In genomic region chr13:60146994-60147856, GRCm38 (mm10) we compare ENCODE assay signal across 9 mouse cellular contexts. TPM values are rescaled to one million over a fixed set of nuclear protein-coding genes. Genes with fewer than 3 reads are reported as not detected.
DNase-seq lines count a peak whose midpoint lies in the region; ATAC-seq and TF ChIP-seq lines count a peak whose summit lies in the region.
"Had no signal": no experiment of that assay in that cellular context is flagged by ENCODE, and none has a peak within 500 bp of the region (broad histone marks: within the 10 kb centered on the region; RNA-seq: fewer than 3 reads in every experiment).

No protein-coding gene starts in this region.

- no peak overlapping the region for H3K27ac ChIP-seq in heart, embryonic 12.5 days (ENCODE audit: poor library complexity, severe bottlenecking)
- H3K27ac ChIP-seq in embryonic facial prominence, embryonic 10.5 days (replicated peaks): peak overlapping the region; percentile 92
- peak overlapping the region; percentile 41; the same call in 1 of the 2 replicates for H3K27ac ChIP-seq in hindbrain, postnatal 0 days
- H3K27ac ChIP-seq in midbrain, embryonic 16.5 days (ENCODE audit: low read length): 0 out of 2 replicates have a peak overlapping the region, but pooled peaks have one; percentile 30

- DNase-seq in heart, postnatal 25 days (ENCODE audit: low spot score): no peak
- peak; percentile 74 for DNase-seq in embryonic facial prominence, embryonic 10.5 days (ENCODE audit: low spot score)
- DNase-seq in hindbrain, postnatal 0 days (ENCODE audit: low spot score): peak; percentile 62
- no peak for DNase-seq in adipocyte (ENCODE audit: low spot score)
- no peak for DNase-seq in urinary bladder, postnatal 25 days (ENCODE audit: low spot score)
- DNase-seq in spleen, postnatal 14 days (ENCODE audit: low spot score in 2 of 2): no peak

- peak overlapping the region; percentile 45 for H3K4me3 ChIP-seq in heart, embryonic 12.5 days
- peak overlapping the region; percentile 52 for H3K4me3 ChIP-seq in embryonic facial prominence, embryonic 10.5 days
- H3K4me3 ChIP-seq in hindbrain, postnatal 0 days (ENCODE audit: low read length): peak overlapping the region; percentile 27
- peak overlapping the region; percentile 13 for H3K4me3 ChIP-seq in midbrain, embryonic 16.5 days (ENCODE audit: low read depth, low read length)

- peak overlapping the region; percentile 69 for H3K9ac ChIP-seq in heart, embryonic 12.5 days
- peak overlapping the region; percentile 40; the same call in 1 of the 2 replicates for H3K9ac ChIP-seq in hindbrain, postnatal 0 days (replicated peaks; ENCODE audit: low read length)
- H3K9ac ChIP-seq in midbrain, embryonic 16.5 days (ENCODE audit: low read depth, low read length): peak overlapping the region; percentile 40; the same call in 1 of the 2 replicates

- WGBS in heart, embryonic 12.5 days: 4% methylated on average over 21 of the region's 21 CpGs
- WGBS in embryonic facial prominence, embryonic 10.5 days: 1% methylated on average over 21 of the region's 21 CpGs
- WGBS in hindbrain, postnatal 0 days: 2% methylated on average over 21 of the region's 21 CpGs
- 2% methylated on average over 21 of the region's 21 CpGs for WGBS in midbrain, embryonic 16.5 days

- ATAC-seq in heart, embryonic 12.5 days (ENCODE audit: insufficient number of reproducible peaks, low FRiP score): peak; percentile 45; the same call in 1 of the 2 replicates
- ATAC-seq in hindbrain, postnatal 0 days: peak; percentile 77
- peak; percentile 68 for ATAC-seq in midbrain, embryonic 16.5 days

- intact Hi-C loops in heart, postnatal 25 days (cut with DNase I): no loop called here

- peaks cover 9% of the 10 kb centered on the region for H3K4me1 ChIP-seq in heart, embryonic 12.5 days (replicated peaks)
- H3K4me1 ChIP-seq in embryonic facial prominence, embryonic 10.5 days: peaks cover 55% of the 10 kb centered on the region
- 0 out of 2 replicates have a peak, but pooled peaks cover 8% of the 10 kb centered on the region for H3K4me1 ChIP-seq in hindbrain, postnatal 0 days (ENCODE audit: insufficient read depth, low read length)
- peaks cover 15% of the 10 kb centered on the region for H3K4me1 ChIP-seq in midbrain, embryonic 16.5 days (ENCODE audit: control insufficient read depth, insufficient read depth, low read length)

- H3K4me2 ChIP-seq in heart, embryonic 12.5 days: peak overlapping the region; percentile 78
- peak overlapping the region; percentile 57 for H3K4me2 ChIP-seq in hindbrain, postnatal 0 days (ENCODE audit: low read depth, low read length)
- H3K4me2 ChIP-seq in midbrain, embryonic 16.5 days (ENCODE audit: low read length): peak overlapping the region; percentile 47

- H3K36me3 ChIP-seq in heart, embryonic 12.5 days: no peaks in the 10 kb centered on the region
- no peaks in the 10 kb centered on the region for H3K36me3 ChIP-seq in embryonic facial prominence, embryonic 10.5 days (replicated peaks)
- no peaks in the 10 kb centered on the region for H3K36me3 ChIP-seq in hindbrain, postnatal 0 days (ENCODE audit: insufficient read depth, low read length)
- H3K36me3 ChIP-seq in midbrain, embryonic 16.5 days (ENCODE audit: control insufficient read depth, insufficient read depth, low read length): no peaks in the 10 kb centered on the region

- H3K9me3 ChIP-seq in heart, embryonic 12.5 days (replicated peaks): 0 out of 2 replicates have a peak, but pooled peaks cover 2% of the 10 kb centered on the region
- peaks cover 11% of the 10 kb centered on the region for H3K9me3 ChIP-seq in embryonic facial prominence, embryonic 10.5 days
- 0 out of 2 replicates have a peak, but pooled peaks cover 4% of the 10 kb centered on the region for H3K9me3 ChIP-seq in hindbrain, postnatal 0 days (ENCODE audit: low read length)
- H3K9me3 ChIP-seq in midbrain, embryonic 16.5 days (replicated peaks; ENCODE audit: control insufficient read depth, low read length, poor library complexity, severe bottlenecking): no peaks in the 10 kb centered on the region

- no peak for TF ChIP-seq CTCF in hindbrain, postnatal 0 days (IDR thresholded peaks at IDR 0.05; ENCODE audit: low read depth)

- H3K27me3 ChIP-seq in heart, embryonic 12.5 days (replicated peaks): no peaks in the 10 kb centered on the region
- H3K27me3 ChIP-seq in embryonic facial prominence, embryonic 10.5 days (replicated peaks; ENCODE audit: low read depth, poor library complexity, severe bottlenecking): peaks cover 47% of the 10 kb centered on the region
- no peaks in the 10 kb centered on the region for H3K27me3 ChIP-seq in hindbrain, postnatal 0 days (ENCODE audit: insufficient read depth, low read length)
- no peaks in the 10 kb centered on the region for H3K27me3 ChIP-seq in midbrain, embryonic 16.5 days (ENCODE audit: control insufficient read depth, insufficient read depth, low read depth, low read length)
- H3K27me3 ChIP-seq: CH12.LX had no signal

RNA-seq across cellular contexts. Expression of gene Gas1, which starts 29.9 kb away (rescaled TPM):
- 55.2 and 56.6 TPM in 2 replicates for polyA plus RNA-seq in heart, embryonic 12.5 days (2016; fragmentation: Nextera tagmentation; extraction: Ambion mirVana)
- total RNA-seq in heart, postnatal 25 days (2021): 10 to 100 TPM; 31.5 to 32.9 TPM
- 77.9 and 78.3 TPM in 2 replicates for polyA plus RNA-seq in embryonic facial prominence, embryonic 10.5 days (2016; fragmentation: Nextera tagmentation; extraction: Ambion mirVana)
- total RNA-seq in hindbrain, postnatal 0 days (2014; rRNA removed): 60.3 and 81.2 TPM in 2 replicates
- 16.5 and 17.3 TPM in 2 replicates for polyA plus RNA-seq in hindbrain, postnatal 0 days (2015; fragmentation: Nextera tagmentation; extraction: Ambion mirVana)
- 9.2 and 10.1 TPM in 2 replicates for polyA plus RNA-seq in midbrain, embryonic 16.5 days (2015; fragmentation: Nextera tagmentation; extraction: Ambion mirVana)
- total RNA-seq: CH12.LX had no signal

Comparison
In these comparisons a context has a peak if more than half of its experiments do, and no peak if none do; other contexts are left out.
1. DNase-seq: peak in embryonic facial prominence, embryonic 10.5 days (single experiment) and hindbrain, postnatal 0 days (single experiment); none in heart, postnatal 25 days (single experiment), adipocyte (single experiment), urinary bladder, postnatal 25 days (single experiment) and spleen, postnatal 14 days (0 of 2).
2. Peak in every context shown above with its lines, with median percentiles within 50 percentile points of each other: ATAC-seq, H3K4me2 ChIP-seq, H3K4me3 ChIP-seq and H3K9ac ChIP-seq.